Mouse (Mus musculus) embryonic facial prominence, embryonic 10.5 days (tissue): Measurements from ENCODE around the gene Chek2. TPM values are rescaled to one million over a fixed set of nuclear protein-coding genes. Genes with fewer than 3 reads are reported as not detected.

Experiments
- DNase-seq: peaks from one replicate; pipeline ENCODE4 v3.0.0-alpha.2; 2017; ENCODE audit warnings: low spot score
- H3K27ac ChIP-seq: fragments of 300-500 bp; sonication (generic); replicated peaks from 2 replicates; pipeline ENCODE4 v1.5.1; 2016; ENCODE audit warnings: mild to moderate bottlenecking
- H3K27me3 ChIP-seq: fragments of 300-500 bp; sonication (generic); replicated peaks from 2 replicates; pipeline ENCODE4 v1.6.1; 2016; ENCODE audit warnings: low read depth, mild to moderate bottlenecking; ENCODE audit not compliant: poor library complexity, severe bottlenecking
- H3K36me3 ChIP-seq: fragments of 300-500 bp; sonication (generic); replicated peaks from 2 replicates; pipeline ENCODE4 v1.6.1; 2016; ENCODE audit warnings: mild to moderate bottlenecking, moderate library complexity
- H3K4me1 ChIP-seq: fragments of 300-500 bp; sonication (generic); 2 replicates; pipeline ENCODE4 v1.6.1; 2016
- H3K4me3 ChIP-seq: fragments of 300-500 bp; sonication (generic); 2 replicates; pipeline ENCODE4 v1.5.1; 2016; ENCODE audit warnings: mild to moderate bottlenecking, moderate library complexity
- H3K9me3 ChIP-seq: fragments of 300-500 bp; sonication (generic); 2 replicates; pipeline ENCODE4 v1.6.1; 2016; ENCODE audit warnings: mild to moderate bottlenecking
- WGBS: fragments of 180-500 bp; shearing (Covaris S2); methylation state at CpG from one replicate; pipeline ENCODE4 v1.1.7; 2016; 5-methylcytosine and 5-hydroxymethylcytosine counted together
- polyA plus RNA-seq: library from polyadenylated mRNA; unstranded; fragments of >200 nt; fragmentation: Nextera tagmentation; extraction: Ambion mirVana; gene quantifications from 2 replicates; pipeline ENCODE4 v1.2.1, GENCODE M21; 2016

The Chek2 gene
- 40.4 and 44.0 TPM in 2 replicates for polyA plus RNA-seq

DNA sequence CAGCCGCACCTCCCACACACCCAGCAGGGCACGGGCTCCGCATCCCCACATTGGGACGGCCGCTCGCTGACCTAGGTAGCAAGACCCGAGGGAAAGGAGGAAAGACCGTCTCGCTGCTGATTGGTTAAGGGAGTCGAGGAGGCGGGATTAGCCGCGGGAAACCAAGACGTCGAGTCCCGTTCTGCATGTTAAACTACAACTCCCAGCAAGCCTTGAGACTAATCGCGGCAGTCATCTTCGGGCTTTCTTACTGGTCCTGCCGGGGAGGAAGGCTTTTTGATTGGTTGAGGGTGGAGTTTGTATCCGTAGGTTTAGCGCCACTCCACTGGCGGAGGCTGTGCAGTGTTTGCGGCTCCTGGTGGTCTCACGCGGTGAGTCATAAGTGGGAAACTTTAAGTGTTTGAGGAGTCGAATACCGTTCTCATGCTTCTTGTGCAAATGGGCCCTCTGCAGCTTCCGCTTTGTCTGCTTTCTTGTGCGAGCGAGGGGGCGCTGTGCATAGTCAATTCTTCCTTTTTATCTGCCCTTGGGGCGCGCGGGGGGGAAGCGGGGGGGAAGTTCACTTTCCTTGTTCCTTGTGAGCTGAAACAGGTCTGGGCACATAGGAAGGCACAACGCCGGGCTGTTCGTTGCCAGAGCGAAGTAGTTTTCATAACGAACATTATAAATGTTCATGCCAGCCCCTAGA is at the start of gene Chek2, which contains the start of gene Hscb:
Chek2 (plus strand) TSS at position 302 of the 688 bp plus-strand sequence.
Hscb (minus strand) TSS at position 100 of the 688 bp plus-strand sequence.
- Histone ChIP-seq H3K36me3 (peaks cover 43% of the 10 kb centered on the region), H3K27ac (peak within 1 kb of the TSS; percentile 89), H3K4me3 (peak within 1 kb of the TSS; percentile 83), H3K27me3 (no peaks in the 10 kb centered on the region), H3K4me1 (peaks cover 24% of the 10 kb centered on the region), H3K9me3 (no peaks in the 10 kb centered on the region)
- under 1% methylated on average over 41 of the region's 41 CpGs for WGBS
- peak; percentile 96 for DNase-seq

DNA sequence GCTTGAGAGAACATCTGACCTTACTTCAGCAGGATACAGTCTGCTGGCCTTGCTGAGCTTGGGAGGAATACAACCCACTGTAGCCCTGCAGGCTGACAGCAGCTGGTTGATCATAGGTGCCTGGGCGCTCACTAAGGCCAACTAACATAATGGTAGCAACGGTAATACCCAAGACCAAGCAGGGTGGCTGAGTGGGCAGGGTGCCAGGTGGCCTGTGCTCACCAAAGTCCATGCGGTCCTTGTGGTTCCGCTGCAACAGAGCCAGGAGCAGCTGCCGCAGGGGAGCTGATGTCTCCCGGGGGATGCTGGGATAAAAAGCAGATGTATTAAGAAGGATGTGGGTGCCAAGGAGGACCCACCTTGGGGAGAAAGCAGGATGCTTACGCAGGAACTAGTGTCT is 45.4 kb upstream of the Chek2 start:
- Histone ChIP-seq H3K27me3 (no peaks in the 10 kb centered on the region), H3K27ac (no peak overlapping the region), H3K4me1 (no peaks in the 10 kb centered on the region), H3K36me3 (peaks cover 100% of the 10 kb centered on the region), H3K9me3 (no peaks in the 10 kb centered on the region), H3K4me3 (no peak overlapping the region)
- DNase-seq: no peak
- WGBS: 96% methylated on average over 7 of the region's 7 CpGs

DNA sequence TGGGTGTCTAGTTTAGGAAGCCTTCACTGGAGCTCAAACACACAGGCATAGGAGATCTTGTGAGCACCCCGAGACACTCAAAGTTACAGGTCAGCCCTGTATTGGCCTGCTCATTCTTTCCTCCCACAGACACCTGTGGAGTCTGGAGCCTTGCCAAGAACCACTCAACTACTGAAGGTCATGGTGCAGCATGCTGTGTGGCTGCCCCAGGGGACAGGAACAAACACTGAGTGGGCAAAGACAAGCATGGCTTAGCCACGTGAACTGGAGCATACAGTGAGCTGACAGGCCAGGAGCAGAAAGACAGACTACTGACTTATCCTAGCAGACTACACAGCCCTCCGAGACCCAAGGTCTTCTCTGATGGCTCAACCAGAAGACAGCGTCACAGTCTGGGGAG is 42.1 kb upstream of the Chek2 start:
- 92% methylated on average over 4 of the region's 4 CpGs for WGBS
- no peak overlapping the region for H3K4me3 ChIP-seq
- no peak overlapping the region for H3K27ac ChIP-seq
- H3K27me3 ChIP-seq: no peaks in the 10 kb centered on the region
- no peaks in the 10 kb centered on the region; the same call in 1 of the 2 replicates for H3K4me1 ChIP-seq
- H3K9me3 ChIP-seq: no peaks in the 10 kb centered on the region
- H3K36me3 ChIP-seq: peaks cover 100% of the 10 kb centered on the region
- DNase-seq: no peak

DNA sequence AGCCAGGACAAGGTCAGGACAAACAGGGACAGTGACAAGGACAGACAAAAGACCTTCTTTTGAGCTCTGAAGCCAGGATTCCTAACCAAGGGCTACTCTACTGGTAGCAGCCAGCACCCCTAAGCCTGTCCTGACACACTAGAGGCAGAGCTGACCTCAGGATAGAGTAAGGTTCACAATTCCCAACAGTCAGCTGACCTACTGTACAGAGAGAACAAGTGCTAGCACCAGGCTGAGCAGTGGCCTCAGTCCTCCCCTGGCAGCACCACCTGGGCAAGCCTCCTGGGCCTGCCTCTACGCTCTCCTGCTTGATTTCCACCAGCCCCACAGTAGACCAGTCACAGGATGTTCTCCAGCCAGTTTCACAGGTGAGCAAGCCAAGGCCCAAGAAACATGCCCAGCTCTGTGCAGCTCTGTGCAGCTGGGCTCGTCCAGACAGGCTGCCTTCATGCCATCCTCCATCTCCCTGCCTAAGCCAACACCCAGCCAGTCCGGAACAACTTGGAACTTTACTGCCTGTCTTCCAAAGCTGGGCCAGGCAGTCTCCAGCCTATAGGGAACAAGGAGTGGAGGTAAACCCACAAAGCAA is 38.6 kb upstream of the Chek2 start:
- Histone ChIP-seq H3K27ac (no peak overlapping the region), H3K4me1 (no peaks in the 10 kb centered on the region; the same call in 1 of the 2 replicates), H3K27me3 (no peaks in the 10 kb centered on the region), H3K4me3 (no peak overlapping the region), H3K9me3 (no peaks in the 10 kb centered on the region), H3K36me3 (peaks cover 98% of the 10 kb centered on the region)
- 90% methylated on average over 3 of the region's 3 CpGs for WGBS
- DNase-seq: no peak

DNA sequence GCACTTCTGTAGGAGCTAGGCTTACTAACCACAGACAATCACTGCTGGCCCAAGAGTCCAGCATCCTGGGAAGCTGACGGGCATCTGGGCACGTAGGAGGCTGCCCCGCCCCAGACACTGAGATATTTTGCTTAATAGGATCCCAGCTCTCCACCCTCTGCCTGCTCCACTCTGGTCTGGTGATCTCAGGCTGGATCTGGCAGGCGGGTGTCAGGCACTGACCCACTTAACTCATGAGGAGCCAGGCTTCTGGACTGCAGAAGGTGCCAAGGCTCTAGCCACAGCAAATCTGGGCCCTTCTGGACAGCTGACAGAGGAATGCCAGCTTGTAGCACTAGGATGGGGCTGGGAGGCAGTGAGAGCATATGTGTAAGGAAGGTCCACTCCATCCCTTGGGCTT is 37.6 kb upstream of the Chek2 start:
- DNase-seq: no peak
- peaks cover 98% of the 10 kb centered on the region for H3K36me3 ChIP-seq
- no peaks in the 10 kb centered on the region for H3K9me3 ChIP-seq
- H3K4me1 ChIP-seq: peaks cover 7% of the 10 kb centered on the region
- H3K27ac ChIP-seq: no peak overlapping the region
- no peak overlapping the region for H3K4me3 ChIP-seq
- WGBS: 88% methylated on average over 4 of the region's 4 CpGs
- no peaks in the 10 kb centered on the region for H3K27me3 ChIP-seq

DNA sequence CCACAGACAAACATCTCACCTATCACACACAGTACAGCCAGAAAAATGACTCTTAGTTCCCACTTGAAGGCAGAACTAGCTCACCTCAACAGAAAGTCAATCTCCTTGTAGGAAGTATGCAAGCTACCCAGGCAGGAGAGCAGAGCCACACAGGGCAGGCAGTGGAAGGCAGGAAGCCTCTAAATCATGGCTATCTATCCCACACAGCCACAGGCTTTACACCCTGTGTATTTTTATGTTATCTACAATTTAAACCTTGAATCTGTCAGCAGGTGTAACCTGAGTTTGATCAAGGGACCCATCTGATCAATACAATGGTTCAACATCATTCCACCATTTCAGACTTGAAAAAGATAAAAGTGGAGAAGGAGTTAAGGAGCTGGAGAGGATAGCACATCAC is 37.0 kb upstream of the Chek2 start:
- Histone ChIP-seq H3K9me3 (no peaks in the 10 kb centered on the region), H3K4me1 (peaks cover 13% of the 10 kb centered on the region), H3K27ac (no peak overlapping the region), H3K27me3 (no peaks in the 10 kb centered on the region), H3K36me3 (peaks cover 98% of the 10 kb centered on the region), H3K4me3 (no peak overlapping the region)
- no peak for DNase-seq

DNA sequence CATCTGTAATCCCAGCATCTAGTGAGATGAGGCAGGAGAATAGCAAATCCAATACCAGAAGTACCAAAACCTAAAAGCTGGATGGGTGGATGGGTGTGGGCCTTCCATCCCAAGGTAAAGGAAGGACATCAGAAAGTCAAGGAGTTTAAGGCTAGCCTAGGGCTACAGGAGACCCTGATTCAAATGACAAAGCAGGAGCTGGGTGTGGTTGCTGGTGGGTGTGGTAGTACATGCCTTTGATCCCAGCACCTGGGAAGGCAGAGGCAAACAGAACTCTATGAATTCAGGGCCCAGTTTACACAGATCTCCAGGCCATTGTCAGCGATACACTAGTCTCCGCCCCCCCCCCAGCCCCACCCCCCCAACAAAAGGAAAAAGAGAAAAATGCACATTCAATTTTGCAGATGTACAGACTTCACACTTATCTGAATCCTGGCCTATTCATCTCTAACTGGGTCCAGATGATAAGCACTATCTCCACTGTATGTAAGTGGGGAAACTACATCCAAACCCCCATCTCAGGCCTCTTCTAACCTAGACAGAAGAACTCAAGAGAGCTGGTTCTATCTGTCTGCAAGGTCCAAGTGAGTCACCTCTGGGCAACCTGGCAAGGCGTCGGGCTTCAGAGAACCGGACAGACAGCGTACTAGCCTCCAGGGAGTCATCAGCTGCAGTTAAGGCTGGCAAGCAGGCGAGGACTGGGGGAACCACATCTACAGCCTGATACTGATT is 35.6 kb upstream of the Chek2 start:
- H3K27ac ChIP-seq: no peak overlapping the region

DNA sequence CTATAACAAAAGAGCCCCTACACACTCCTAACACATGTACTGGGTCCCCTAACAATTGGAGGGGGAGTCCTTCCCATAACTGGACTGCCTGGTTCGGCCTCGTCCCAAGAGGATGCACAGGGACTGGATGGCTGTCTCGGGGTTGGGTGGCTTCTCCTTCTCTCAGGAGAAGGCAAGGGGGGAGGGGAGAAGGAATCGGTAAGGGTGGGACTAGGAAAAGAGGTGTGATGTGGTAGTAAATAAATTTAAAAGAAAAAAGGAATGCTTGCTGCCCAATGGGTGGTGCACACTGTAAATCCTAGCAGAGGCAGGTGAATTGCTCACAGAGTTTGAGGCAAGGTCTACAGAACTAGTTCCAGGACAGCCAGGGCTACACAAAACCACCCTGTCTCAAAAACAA is 33.6 kb upstream of the Chek2 start:
- no peak overlapping the region for H3K27ac ChIP-seq
- 85% methylated on average over 4 of the region's 4 CpGs for WGBS
- no peak for DNase-seq
- H3K36me3 ChIP-seq: peaks cover 66% of the 10 kb centered on the region
- no peaks in the 10 kb centered on the region for H3K9me3 ChIP-seq
- H3K27me3 ChIP-seq: no peaks in the 10 kb centered on the region
- peaks cover 31% of the 10 kb centered on the region for H3K4me1 ChIP-seq
- no peak overlapping the region for H3K4me3 ChIP-seq

More for the DNA sequence above, 35.6 kb upstream of the Chek2 start:
- DNase-seq: no peak
- Histone ChIP-seq H3K9me3 (no peaks in the 10 kb centered on the region), H3K4me1 (peaks cover 27% of the 10 kb centered on the region), H3K36me3 (peaks cover 85% of the 10 kb centered on the region), H3K27me3 (no peaks in the 10 kb centered on the region), H3K4me3 (no peak overlapping the region)
- WGBS: 89% methylated on average over 7 of the region's 7 CpGs

DNA sequence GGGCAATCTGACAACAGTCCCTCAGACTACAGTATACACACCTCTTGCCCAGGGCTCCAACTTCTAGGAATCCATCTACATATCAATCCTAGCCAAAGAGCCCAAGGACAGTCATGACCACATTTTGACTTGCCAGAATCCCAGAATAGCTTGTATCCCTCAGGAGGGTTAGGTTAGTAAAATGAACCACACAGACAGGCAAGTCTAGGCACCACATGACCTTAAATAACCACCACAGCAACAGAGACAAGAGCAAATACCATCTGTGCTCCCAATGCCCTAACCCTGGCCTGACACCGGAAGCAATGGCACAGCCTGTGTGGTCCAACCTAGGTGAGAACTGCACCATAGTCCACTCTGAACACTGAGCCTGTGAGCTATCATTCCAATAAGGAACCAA is 33.1 kb upstream of the Chek2 start:
- DNase-seq: no peak
- Histone ChIP-seq H3K27ac (no peak overlapping the region), H3K36me3 (peaks cover 60% of the 10 kb centered on the region), H3K9me3 (no peaks in the 10 kb centered on the region), H3K4me1 (peaks cover 31% of the 10 kb centered on the region), H3K4me3 (no peak overlapping the region), H3K27me3 (no peaks in the 10 kb centered on the region)
- WGBS: 93% methylated on average over 1 of the region's 1 CpGs

DNA sequence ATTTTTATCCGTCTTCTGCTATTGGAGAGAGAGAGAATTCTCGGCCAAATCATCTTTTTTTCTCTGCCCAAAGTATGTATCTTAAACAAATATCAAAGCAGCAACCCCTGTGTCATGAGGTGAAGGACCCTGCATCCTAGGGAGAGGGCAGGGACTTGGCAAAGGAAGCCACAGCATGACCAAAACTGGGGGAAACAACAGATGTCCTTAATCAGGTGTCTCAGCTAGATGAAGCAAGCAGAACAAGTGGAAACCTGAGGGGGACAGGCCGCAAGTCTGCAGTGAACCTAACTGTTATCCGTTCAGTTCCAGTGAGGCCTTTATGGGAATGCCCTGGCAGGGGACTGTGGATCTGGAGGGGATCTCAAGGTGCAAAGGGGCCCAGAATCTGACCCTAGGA is 32.3 kb upstream of the Chek2 start:
- Histone ChIP-seq H3K9me3 (no peaks in the 10 kb centered on the region), H3K36me3 (peaks cover 53% of the 10 kb centered on the region), H3K4me1 (peaks cover 31% of the 10 kb centered on the region), H3K27ac (peak overlapping the region; percentile 63), H3K27me3 (no peaks in the 10 kb centered on the region), H3K4me3 (peak overlapping the region; percentile 96)
- 86% methylated on average over 4 of the region's 4 CpGs for WGBS
- no peak for DNase-seq

DNA sequence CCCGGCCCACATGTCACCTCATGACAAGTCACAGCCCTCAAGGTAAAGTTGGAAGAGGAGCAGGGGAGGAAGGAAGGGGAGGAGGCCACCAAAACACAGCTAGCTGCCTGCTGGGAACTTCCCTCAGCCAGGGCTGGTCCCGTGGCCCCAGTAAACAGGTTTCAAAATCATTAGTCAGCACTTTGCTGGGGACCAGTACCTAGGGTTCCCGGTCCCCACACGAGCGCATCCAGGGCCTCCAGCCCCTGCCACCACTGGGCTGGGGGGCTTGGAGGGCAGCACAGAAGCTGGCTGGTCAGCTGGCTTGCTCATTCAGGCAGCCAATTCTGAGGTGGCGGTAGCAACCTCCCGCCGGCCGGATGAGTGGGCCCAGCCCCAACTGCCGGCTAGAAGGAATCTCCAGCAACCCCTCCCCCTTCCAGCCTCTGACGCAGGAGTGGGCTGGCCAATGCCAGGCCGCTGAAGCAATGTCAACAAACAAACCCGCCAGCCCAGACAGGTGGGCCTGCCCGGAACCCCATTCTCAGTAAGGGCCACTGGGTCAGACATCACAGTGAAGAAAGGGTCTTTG is 31.6 kb upstream of the Chek2 start:
- WGBS: 3% methylated on average over 14 of the region's 14 CpGs

DNA sequence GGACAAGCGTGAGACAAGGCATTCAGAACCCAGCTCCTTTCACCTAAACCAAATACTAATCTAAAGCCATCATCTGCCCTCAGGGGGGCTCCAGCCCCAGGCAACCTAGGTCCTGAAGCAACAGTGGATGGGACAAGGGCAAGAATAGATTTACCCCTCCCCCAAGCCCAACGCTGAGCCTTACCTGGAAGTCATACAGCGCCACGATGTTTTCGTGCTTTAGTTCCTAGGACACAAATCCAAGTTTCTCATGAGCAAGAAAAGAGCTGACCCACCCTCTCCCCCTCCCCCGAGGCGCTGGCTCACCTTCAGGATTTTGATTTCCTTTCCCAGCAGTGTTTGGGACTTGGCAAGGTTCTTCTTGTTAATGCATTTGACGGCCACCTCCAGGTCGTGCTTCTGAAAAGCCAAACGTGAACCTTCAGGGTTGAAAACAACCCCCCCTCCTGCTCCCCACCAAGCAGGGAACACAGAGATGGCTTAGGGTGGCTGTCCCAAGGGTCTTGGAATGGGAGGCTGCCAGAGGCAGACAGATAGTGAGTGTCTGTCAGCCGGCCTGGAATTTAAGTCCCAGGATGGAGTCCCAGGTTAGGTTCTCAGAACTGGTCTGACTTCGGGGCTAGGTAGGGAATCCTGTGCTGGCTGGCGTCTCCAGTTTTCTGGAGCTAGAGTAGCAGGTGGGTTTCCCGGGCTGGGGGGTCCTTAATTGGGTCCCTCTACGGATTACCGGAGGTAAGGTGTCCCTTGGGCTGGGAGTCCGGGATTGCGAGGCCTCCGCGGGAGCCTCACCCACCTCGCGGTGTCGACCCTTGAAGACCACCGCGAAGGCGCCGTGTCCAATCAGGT is 30.7 kb upstream of the Chek2 start:
- H3K36me3 ChIP-seq: peaks cover 38% of the 10 kb centered on the region
- H3K4me3 ChIP-seq: peak overlapping the region; percentile 96
- H3K27me3 ChIP-seq: no peaks in the 10 kb centered on the region
- H3K9me3 ChIP-seq: no peaks in the 10 kb centered on the region
- H3K4me1 ChIP-seq: peaks cover 31% of the 10 kb centered on the region
- peak overlapping the region; percentile 96 for H3K27ac ChIP-seq
- 1% methylated on average over 27 of the region's 27 CpGs for WGBS
- DNase-seq: peak; percentile 29

More for the DNA sequence above, 31.6 kb upstream of the Chek2 start:
- Histone ChIP-seq H3K4me1 (peaks cover 31% of the 10 kb centered on the region), H3K27ac (peak overlapping the region; percentile 63), H3K27me3 (no peaks in the 10 kb centered on the region), H3K4me3 (peak overlapping the region; percentile 96), H3K36me3 (peaks cover 46% of the 10 kb centered on the region), H3K9me3 (no peaks in the 10 kb centered on the region)
- peak; percentile 87 for DNase-seq
